Mouse (Mus musculus) hindbrain, embryonic 10.5 days (tissue): ENCODE measurements around the gene Pcbp4. TPM values are rescaled to one million over a fixed set of nuclear protein-coding genes. Genes with fewer than 3 reads are reported as not detected.
A peak's percentile ranks its signal among the peaks of the same experiment; 100 is the strongest.

Experiments used
- DNase-seq: peaks from one replicate; pipeline ENCODE4 v3.0.0-alpha.2; 2017; ENCODE audit warnings: low spot score
- H3K27ac ChIP-seq: fragments of 300-500 bp; sonication (generic); 2 replicates; pipeline ENCODE4 v1.5.1; 2016; ENCODE audit warnings: mild to moderate bottlenecking, moderate library complexity
- H3K27me3 ChIP-seq: fragments of 300-500 bp; sonication (generic); 2 replicates; pipeline ENCODE4 v1.6.1; 2016; ENCODE audit warnings: mild to moderate bottlenecking; ENCODE audit not compliant: poor library complexity, insufficient read depth, severe bottlenecking
- H3K36me3 ChIP-seq: fragments of 300-500 bp; sonication (generic); 2 replicates; pipeline ENCODE4 v1.6.1; 2016; ENCODE audit warnings: mild to moderate bottlenecking, moderate library complexity
- H3K4me1 ChIP-seq: fragments of 300-500 bp; sonication (generic); replicated peaks from 2 replicates; pipeline ENCODE4 v1.6.1; 2016; ENCODE audit warnings: mild to moderate bottlenecking
- H3K4me3 ChIP-seq: fragments of 300-500 bp; sonication (generic); 2 replicates; pipeline ENCODE4 v1.5.1; 2016; ENCODE audit warnings: mild to moderate bottlenecking, moderate library complexity
- H3K9me3 ChIP-seq: fragments of 300-500 bp; sonication (generic); 2 replicates; pipeline ENCODE4 v1.6.1; 2016; ENCODE audit warnings: mild to moderate bottlenecking, moderate library complexity
- WGBS: fragments of 180-500 bp; shearing (Covaris S2); methylation state at CpG from one replicate; pipeline ENCODE4 v1.1.7; 2016; 5-methylcytosine and 5-hydroxymethylcytosine counted together
- polyA plus RNA-seq: library from polyadenylated mRNA; unstranded; fragments of >200 nt; fragmentation: Nextera tagmentation; extraction: Ambion mirVana; gene quantifications from 2 replicates; pipeline ENCODE4 v1.2.1, GENCODE M21; 2016

Gene Pcbp4
- polyA plus RNA-seq, 1 experiment from 2014 or later: 430 TPM

DNA sequence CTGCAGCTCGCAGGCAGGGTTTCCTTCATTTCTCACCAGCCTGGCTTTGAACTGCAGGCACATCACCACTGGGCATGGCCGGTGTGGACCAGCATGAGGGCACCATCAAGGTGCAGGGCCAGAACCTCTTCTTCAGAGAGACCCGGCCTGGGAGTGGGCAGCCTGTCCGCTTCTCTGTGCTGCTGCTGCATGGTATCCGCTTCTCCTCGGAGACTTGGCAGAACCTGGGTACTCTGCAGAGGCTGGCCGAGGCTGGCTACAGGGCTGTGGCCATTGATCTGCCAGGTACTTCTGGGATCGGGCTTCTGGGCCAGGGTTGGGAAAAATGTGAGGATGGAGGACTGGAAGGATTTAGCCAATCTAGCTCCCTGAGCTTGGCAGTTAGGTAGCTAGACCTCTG, 3.1 kb upstream of the Pcbp4 start:
- H3K36me3 ChIP-seq: no peaks in the 10 kb centered on the region
- 93% methylated on average over 8 of the region's 8 CpGs for WGBS
- H3K4me3 ChIP-seq: peak overlapping the region; percentile 20; the same call in 1 of the 2 replicates
- no peak for DNase-seq
- H3K27ac ChIP-seq: 0 out of 2 replicates have a peak overlapping the region, but pooled peaks have one; percentile 23
- no peaks in the 10 kb centered on the region for H3K9me3 ChIP-seq
- peaks cover 90% of the 10 kb centered on the region for H3K4me1 ChIP-seq
- peaks cover 4% of the 10 kb centered on the region; the same call in 1 of the 2 replicates for H3K27me3 ChIP-seq

GRCm38 (mm10) chr9:106450661-106451060, 2.4 kb upstream of the Pcbp4 start:
- Histone ChIP-seq H3K27ac (peak overlapping the region; percentile 31; the same call in 1 of the 2 replicates), H3K36me3 (no peaks in the 10 kb centered on the region), H3K4me1 (peaks cover 90% of the 10 kb centered on the region), H3K9me3 (no peaks in the 10 kb centered on the region), H3K27me3 (peaks cover 4% of the 10 kb centered on the region; the same call in 1 of the 2 replicates), H3K4me3 (peak overlapping the region; percentile 91; the same call in 1 of the 2 replicates)
- 26% methylated on average over 9 of the region's 9 CpGs for WGBS
- no peak for DNase-seq

DNA sequence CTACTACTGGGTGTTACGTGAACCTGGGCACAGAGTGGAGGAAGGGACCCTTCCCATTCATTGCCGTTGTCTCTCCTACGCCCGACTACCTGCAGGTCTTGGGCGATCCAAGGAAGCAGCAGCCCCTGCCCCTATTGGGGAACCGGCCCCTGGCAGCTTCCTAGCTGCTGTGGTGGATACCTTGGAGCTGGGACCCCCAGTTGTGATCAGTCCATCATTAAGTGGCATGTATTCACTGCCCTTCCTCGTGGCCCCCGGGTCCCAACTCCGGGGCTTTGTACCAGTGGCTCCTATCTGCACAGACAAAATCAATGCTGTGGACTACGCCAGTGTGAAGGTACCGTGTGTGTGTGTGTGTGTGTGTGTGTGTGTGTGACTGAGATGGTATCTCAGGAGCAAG, 1.8 kb upstream of the Pcbp4 start:
- Histone ChIP-seq H3K27me3 (peaks cover 4% of the 10 kb centered on the region; the same call in 1 of the 2 replicates), H3K4me3 (peak overlapping the region; percentile 91; the same call in 1 of the 2 replicates), H3K36me3 (peaks cover 3% of the 10 kb centered on the region), H3K9me3 (no peaks in the 10 kb centered on the region), H3K27ac (peak overlapping the region; percentile 97), H3K4me1 (peaks cover 90% of the 10 kb centered on the region)
- WGBS: 74% methylated on average over 11 of the region's 11 CpGs
- no peak for DNase-seq

DNA sequence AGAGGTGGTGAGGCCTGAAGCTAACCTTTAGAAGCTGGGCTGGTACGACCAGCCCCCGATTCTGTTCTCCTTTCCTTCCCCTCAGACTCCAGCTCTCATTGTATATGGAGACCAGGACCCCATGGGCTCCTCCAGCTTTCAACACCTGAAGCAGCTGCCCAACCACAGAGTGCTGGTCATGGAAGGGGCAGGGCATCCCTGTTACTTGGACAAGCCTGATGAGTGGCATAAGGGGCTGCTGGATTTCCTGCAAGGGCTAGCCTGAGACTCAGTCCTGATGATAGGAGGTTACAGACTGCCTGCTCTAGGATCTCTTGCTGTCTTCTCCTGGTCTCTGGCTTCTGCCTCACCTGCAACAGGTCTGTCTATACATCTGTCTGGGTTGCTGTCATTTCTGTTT, 1.2 kb upstream of the Pcbp4 start:
- Histone ChIP-seq H3K27ac (peak overlapping the region; percentile 97), H3K27me3 (peaks cover 4% of the 10 kb centered on the region; the same call in 1 of the 2 replicates), H3K4me1 (peaks cover 90% of the 10 kb centered on the region), H3K9me3 (no peaks in the 10 kb centered on the region), H3K36me3 (peaks cover 9% of the 10 kb centered on the region), H3K4me3 (peak overlapping the region; percentile 91)
- DNase-seq: no peak
- 49% methylated on average over 2 of the region's 2 CpGs for WGBS

- H3K9me3 ChIP-seq: no peaks in the 10 kb centered on the region
- peak overlapping the region; percentile 91 for H3K4me3 ChIP-seq
- peaks cover 90% of the 10 kb centered on the region for H3K4me1 ChIP-seq
- DNase-seq: no peak
- 25% methylated on average over 6 of the region's 6 CpGs for WGBS
- peaks cover 14% of the 10 kb centered on the region for H3K36me3 ChIP-seq
- H3K27me3 ChIP-seq: peaks cover 4% of the 10 kb centered on the region; the same call in 1 of the 2 replicates
- peak overlapping the region; percentile 97 for H3K27ac ChIP-seq
Observed at GRCm38 (mm10) chr9:106452351-106452750, 740 bp upstream of the Pcbp4 start.

GRCm38 (mm10) chr9:106452821-106453220, 270 bp upstream of the Pcbp4 start:
- peaks cover 18% of the 10 kb centered on the region for H3K36me3 ChIP-seq
- peak overlapping the region; percentile 97 for H3K27ac ChIP-seq
- H3K27me3 ChIP-seq: peaks cover 4% of the 10 kb centered on the region; the same call in 1 of the 2 replicates
- H3K4me1 ChIP-seq: peaks cover 90% of the 10 kb centered on the region
- no peaks in the 10 kb centered on the region for H3K9me3 ChIP-seq
- peak; percentile 80 for DNase-seq
- 0% methylated on average over 7 of the region's 7 CpGs for WGBS
- peak overlapping the region; percentile 91 for H3K4me3 ChIP-seq

DNA sequence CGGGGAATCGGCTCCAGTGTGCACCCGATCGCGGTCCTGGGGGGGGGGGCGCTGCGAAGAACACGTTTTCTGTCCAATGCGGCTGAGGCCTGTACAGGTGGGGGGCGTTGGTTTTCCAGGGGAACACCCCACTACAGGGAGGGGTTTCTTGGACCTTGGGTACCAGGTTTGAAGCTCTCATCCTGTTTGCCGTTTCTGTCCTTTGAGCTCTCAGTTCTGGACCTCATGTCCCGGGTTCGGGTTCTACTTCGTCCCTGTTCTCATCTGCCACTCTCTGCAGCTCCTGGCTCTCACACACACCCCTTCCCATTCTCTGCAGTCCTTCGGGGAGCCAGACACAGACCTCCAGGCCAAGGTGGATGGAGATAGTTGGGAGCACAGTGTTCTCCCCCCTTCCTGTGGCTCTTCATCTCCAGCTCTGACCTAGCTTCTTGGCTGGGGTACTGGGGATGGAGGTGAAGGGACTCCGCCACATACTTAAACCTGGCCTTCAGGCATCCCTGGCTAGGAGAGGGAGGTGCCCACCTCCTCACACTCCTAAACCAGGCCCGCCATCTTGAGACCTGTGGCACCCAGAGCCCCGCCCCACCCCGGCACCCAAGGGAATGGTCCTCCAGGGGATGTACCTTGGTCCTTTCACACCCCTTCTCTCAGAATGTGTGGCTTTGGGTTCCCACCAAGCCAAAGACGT, 1.1 kb downstream of the Pcbp4 start:
- peaks cover 90% of the 10 kb centered on the region for H3K4me1 ChIP-seq

GRCm38 (mm10) chr9:106454888-106455681, 2.0 kb downstream of the Pcbp4 start:
- Histone ChIP-seq H3K27me3 (no peaks in the 10 kb centered on the region), H3K36me3 (peaks cover 41% of the 10 kb centered on the region), H3K9me3 (no peaks in the 10 kb centered on the region), H3K4me1 (peaks cover 92% of the 10 kb centered on the region), H3K27ac (peak overlapping the region; percentile 97), H3K4me3 (peak overlapping the region; percentile 91)
- WGBS: under 1% methylated on average over 17 of the region's 17 CpGs
- DNase-seq: peak; percentile 77

More for the DNA sequence above, 1.1 kb downstream of the Pcbp4 start:
- H3K27me3 ChIP-seq: peaks cover 4% of the 10 kb centered on the region; the same call in 1 of the 2 replicates
- peak; percentile 65 for DNase-seq
- H3K9me3 ChIP-seq: no peaks in the 10 kb centered on the region
- H3K27ac ChIP-seq: peak overlapping the region; percentile 97
- peaks cover 32% of the 10 kb centered on the region for H3K36me3 ChIP-seq
- WGBS: 1% methylated on average over 20 of the region's 20 CpGs
- peak overlapping the region; percentile 91 for H3K4me3 ChIP-seq

GRCm38 (mm10) chr9:106456325-106457162, 3.5 kb downstream of the Pcbp4 start:
- peaks cover 91% of the 10 kb centered on the region for H3K4me1 ChIP-seq
- DNase-seq: peak; percentile 80
- WGBS: 27% methylated on average over 15 of the region's 15 CpGs

DNA sequence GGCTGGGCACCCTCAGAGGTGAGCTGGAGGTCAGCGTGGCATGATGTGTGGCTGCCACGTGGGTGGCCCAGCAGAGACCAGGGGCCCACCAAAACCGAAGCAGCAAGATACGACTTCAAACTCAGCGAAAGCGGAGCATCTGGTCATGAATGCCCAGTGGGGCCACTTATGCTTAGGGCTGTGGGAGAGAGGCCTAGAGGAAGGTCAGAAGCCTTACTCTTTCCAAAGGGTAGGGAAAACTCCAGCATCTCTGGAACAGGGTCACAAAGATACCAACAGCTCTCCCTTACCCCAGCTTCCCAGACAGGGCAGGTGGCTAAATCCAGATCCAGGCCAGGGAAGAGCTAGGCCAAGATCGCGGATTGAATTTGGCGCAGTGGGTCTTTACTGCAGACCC, 4.1 kb downstream of the Pcbp4 start:
- WGBS: 45% methylated on average over 9 of the region's 9 CpGs
- Histone ChIP-seq H3K4me1 (peaks cover 91% of the 10 kb centered on the region), H3K4me3 (peak overlapping the region; percentile 91), H3K9me3 (no peaks in the 10 kb centered on the region), H3K27me3 (no peaks in the 10 kb centered on the region; the same call in 1 of the 2 replicates), H3K36me3 (peaks cover 62% of the 10 kb centered on the region), H3K27ac (peak overlapping the region; percentile 97)
- DNase-seq: no peak

More at GRCm38 (mm10) chr9:106456325-106457162, 3.5 kb downstream of the Pcbp4 start:
- Histone ChIP-seq H3K36me3 (peaks cover 56% of the 10 kb centered on the region), H3K9me3 (no peaks in the 10 kb centered on the region), H3K27ac (peak overlapping the region; percentile 97), H3K4me3 (peak overlapping the region; percentile 91), H3K27me3 (no peaks in the 10 kb centered on the region)

DNA sequence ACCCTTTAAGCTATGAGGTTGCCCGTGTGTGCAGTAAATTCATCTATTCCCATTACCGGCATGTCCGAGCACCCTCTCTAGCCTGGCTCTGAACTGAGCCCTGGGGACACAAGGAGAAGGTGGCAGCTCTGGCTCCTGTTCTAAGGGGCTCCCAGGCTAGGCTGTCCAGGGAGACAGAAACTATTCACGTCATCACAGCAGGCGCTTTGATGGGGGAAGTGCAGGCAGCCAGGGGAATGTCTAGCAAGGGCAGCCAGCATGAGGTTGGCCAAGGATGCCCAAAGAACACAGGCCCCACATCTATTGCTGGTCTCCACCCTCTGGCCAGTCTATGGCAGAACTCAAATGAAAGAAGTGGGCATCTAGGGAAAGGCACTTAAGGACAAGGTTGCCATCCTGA, 4.8 kb downstream of the Pcbp4 start:
- Histone ChIP-seq H3K27ac (peak overlapping the region; percentile 97), H3K4me1 (peaks cover 89% of the 10 kb centered on the region), H3K36me3 (peaks cover 69% of the 10 kb centered on the region), H3K4me3 (peak overlapping the region; percentile 91), H3K9me3 (no peaks in the 10 kb centered on the region), H3K27me3 (peaks cover 2% of the 10 kb centered on the region)
- WGBS: 72% methylated on average over 5 of the region's 5 CpGs
- no peak for DNase-seq

DNA sequence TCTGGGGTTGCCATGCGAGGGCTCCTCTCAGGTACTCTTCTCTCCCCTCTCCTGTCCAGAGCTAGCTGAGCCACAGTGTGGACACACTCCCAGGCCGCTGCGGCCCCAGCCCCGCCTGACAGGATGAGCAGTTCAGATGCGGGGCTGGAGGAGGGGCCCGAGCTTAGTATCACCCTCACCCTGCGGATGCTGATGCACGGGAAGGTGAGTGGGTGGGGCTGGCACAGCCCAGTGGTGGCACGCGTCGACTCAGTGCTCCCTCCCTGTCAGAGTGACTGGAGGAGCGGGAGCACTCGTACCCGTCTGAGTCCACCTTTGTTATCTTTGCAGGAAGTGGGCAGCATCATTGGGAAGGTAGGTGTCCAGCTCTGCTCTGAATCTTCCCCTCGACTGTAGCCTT, 6.9 kb downstream of the Pcbp4 start:
- WGBS: 85% methylated on average over 15 of the region's 15 CpGs
- no peak overlapping the region; the same call in 1 of the 2 replicates for H3K4me3 ChIP-seq

More for the DNA sequence above, 6.9 kb downstream of the Pcbp4 start:
- Histone ChIP-seq H3K4me1 (peaks cover 97% of the 10 kb centered on the region), H3K27me3 (peaks cover 23% of the 10 kb centered on the region), H3K27ac (no peak overlapping the region; the same call in 1 of the 2 replicates), H3K9me3 (no peaks in the 10 kb centered on the region), H3K36me3 (peaks cover 90% of the 10 kb centered on the region)
- no peak for DNase-seq
